Mouse (Mus musculus): ENCODE measurements around the gene Ssbp2.
A peak's percentile ranks its signal among the peaks of the same experiment; 100 is the strongest.

The Ssbp2 gene

DNA sequence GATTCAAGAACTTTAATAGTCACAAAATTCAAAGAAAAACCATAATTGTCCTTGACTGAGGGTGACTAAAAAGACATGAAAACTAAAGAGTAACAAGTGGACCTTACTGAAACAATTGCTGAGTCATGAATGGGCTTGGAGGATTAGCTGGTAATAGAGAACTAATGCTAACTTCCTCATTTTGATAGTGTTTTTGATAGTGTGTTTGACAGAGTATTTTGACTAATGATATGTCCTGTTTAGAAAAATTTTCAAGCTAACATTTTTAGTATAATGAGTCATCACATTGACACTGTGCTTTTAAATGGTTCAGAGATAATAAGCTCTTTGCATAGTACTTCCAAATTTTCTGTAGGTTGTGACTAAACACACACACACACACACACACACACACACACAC lies 267.8 kb downstream of the Ssbp2 start:
- DNase-seq (ENCODE audit: low spot score), result no peak

- DNase-seq (ENCODE audit: low spot score), result no peak
Observed at GRCm38 (mm10) chr13:91737191-91737590, 277.1 kb downstream of the Ssbp2 start.

- no peak for DNase-seq (ENCODE audit: low spot score)
Observed at GRCm38 (mm10) chr13:91740851-91741250, 280.8 kb downstream of the Ssbp2 start.

GRCm38 (mm10) chr13:91741280-91742047 lies 281.4 kb downstream of the Ssbp2 start, which contains the start of gene Acot12:
Gene Acot12 (plus strand): TSS chr13:91741512.
- peak; percentile 46 for DNase-seq (ENCODE audit: low spot score)

GRCm38 (mm10) chr13:91743180-91743579 lies 283.1 kb downstream of the Ssbp2 start:
- no peak for DNase-seq (ENCODE audit: low spot score)

GRCm38 (mm10) chr13:91746470-91746869 lies 286.4 kb downstream of the Ssbp2 start:
- no peak for DNase-seq (ENCODE audit: low spot score)

DNA sequence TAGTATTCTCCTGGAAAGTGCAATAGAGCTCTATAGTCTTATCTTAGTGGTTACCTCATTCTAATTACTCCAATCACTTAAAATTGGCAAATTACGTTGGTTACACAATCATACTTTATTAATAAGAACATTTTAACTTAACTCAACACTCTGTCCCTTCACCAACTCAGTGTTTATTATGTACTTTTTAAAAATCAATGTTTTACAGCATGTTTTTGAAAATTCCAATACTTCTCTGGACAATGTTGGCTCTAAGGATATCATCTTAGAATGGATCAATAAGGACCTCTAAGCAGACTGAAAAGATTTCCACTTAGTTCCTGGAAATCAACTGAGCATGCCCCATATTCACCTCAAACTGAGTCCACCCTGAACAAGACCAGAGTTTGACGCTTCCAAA lies 288.3 kb downstream of the Ssbp2 start:
- no peak for DNase-seq (ENCODE audit: low spot score)

GRCm38 (mm10) chr13:91749981-91750380 lies 289.9 kb downstream of the Ssbp2 start:
- DNase-seq (ENCODE audit: low spot score), result no peak
